Mouse (Mus musculus): ENCODE results near the gene Fignl1.

The Fignl1 gene

GRCm38 (mm10) chr11:11832755-11833084 lies 24.0 kb upstream of the Fignl1 start:
- no peak for DNase-seq (ENCODE audit: low spot score)

GRCm38 (mm10) chr11:11831940-11832754 lies 23.4 kb upstream of the Fignl1 start:
- no peak for DNase-seq (ENCODE audit: low spot score)

GRCm38 (mm10) chr11:11831526-11831925 lies 22.8 kb upstream of the Fignl1 start:
- no peak for DNase-seq (ENCODE audit: low spot score)

- DNase-seq (ENCODE audit: low spot score), result no peak
These were observed 22.2 kb upstream of the Fignl1 start for GRCm38 (mm10) chr11:11830884-11831495.

GRCm38 (mm10) chr11:11829161-11830000 lies 20.6 kb upstream of the Fignl1 start:
- DNase-seq (ENCODE audit: low spot score), result no peak

GRCm38 (mm10) chr11:11828761-11829160 lies 20.0 kb upstream of the Fignl1 start:
- no peak for DNase-seq (ENCODE audit: low spot score)

- no peak for DNase-seq (ENCODE audit: low spot score)
These were observed 19.5 kb upstream of the Fignl1 start for GRCm38 (mm10) chr11:11828251-11828650.

- no peak for DNase-seq (ENCODE audit: low spot score)
These were observed 17.7 kb upstream of the Fignl1 start for GRCm38 (mm10) chr11:11826475-11826874.

- no peak for DNase-seq (ENCODE audit: low spot score)
These were observed 16.9 kb upstream of the Fignl1 start for GRCm38 (mm10) chr11:11825670-11826069.

GRCm38 (mm10) chr11:11824970-11825635 lies 16.3 kb upstream of the Fignl1 start:
- DNase-seq (ENCODE audit: low spot score), result no peak

GRCm38 (mm10) chr11:11823980-11824911 lies 15.5 kb upstream of the Fignl1 start:
- no peak for DNase-seq (ENCODE audit: low spot score)

GRCm38 (mm10) chr11:11822181-11823095 lies 13.7 kb upstream of the Fignl1 start:
- DNase-seq (ENCODE audit: low spot score), result no peak

- no peak for DNase-seq (ENCODE audit: low spot score)
These were observed 12.7 kb upstream of the Fignl1 start for GRCm38 (mm10) chr11:11821387-11821975.

- DNase-seq (ENCODE audit: low spot score), result no peak
These were observed 12.0 kb upstream of the Fignl1 start for GRCm38 (mm10) chr11:11820737-11821136.

- no peak for DNase-seq (ENCODE audit: low spot score)
These were observed 11.5 kb upstream of the Fignl1 start for GRCm38 (mm10) chr11:11820251-11820650.

- no peak for DNase-seq (ENCODE audit: low spot score)
These were observed 10.4 kb upstream of the Fignl1 start for GRCm38 (mm10) chr11:11819206-11819605.

GRCm38 (mm10) chr11:11818797-11819196 lies 10.0 kb upstream of the Fignl1 start:
- DNase-seq (ENCODE audit: low spot score), result no peak

- DNase-seq (ENCODE audit: low spot score), result no peak
These were observed 7.0 kb upstream of the Fignl1 start for GRCm38 (mm10) chr11:11815737-11816136.

- DNase-seq (ENCODE audit: low spot score), result no peak
These were observed 3.2 kb upstream of the Fignl1 start for GRCm38 (mm10) chr11:11811906-11812480.

All from ovary, postnatal 10 days (tissue).